Mouse (Mus musculus) stomach, postnatal 0 days (tissue): ENCODE data around the gene Ippk. TPM values are rescaled to one million over a fixed set of nuclear protein-coding genes. Genes with fewer than 3 reads are reported as not detected.

Experiments
- ATAC-seq: fragments of 200-750 bp; cut with Nextera tagmentation; 2 replicates; pipeline ENCODE4 v1.8.0; 2017; ENCODE audit not compliant: low FRiP score, low TSS enrichment
- DNase-seq: peaks from one replicate; pipeline ENCODE4 v3.0.0-alpha.2; 2016; ENCODE audit warnings: low spot score
- H3K27ac ChIP-seq: fragments of 300-500 bp; sonication (generic); replicated peaks from 2 replicates; pipeline ENCODE4 v1.5.1; 2014; ENCODE audit warnings: mild to moderate bottlenecking, control low read depth
- H3K27me3 ChIP-seq: fragments of 300-500 bp; sonication (generic); 2 replicates; pipeline ENCODE4 v1.6.1; 2014; ENCODE audit warnings: low read length; ENCODE audit not compliant: control insufficient read depth, insufficient read depth
- H3K36me3 ChIP-seq: fragments of 300-500 bp; sonication (generic); 2 replicates; pipeline ENCODE4 v1.6.1; 2014; ENCODE audit warnings: low read length, mixed read lengths; ENCODE audit not compliant: control insufficient read depth, insufficient read depth
- H3K4me1 ChIP-seq: fragments of 300-500 bp; sonication (generic); replicated peaks from 2 replicates; pipeline ENCODE4 v1.6.1; 2014; ENCODE audit warnings: antibody characterized with exemption; ENCODE audit not compliant: control insufficient read depth, insufficient read depth
- H3K4me2 ChIP-seq: fragments of 300-500 bp; sonication (generic); replicated peaks from 2 replicates; pipeline ENCODE4 v1.6.1; 2014; ENCODE audit warnings: low read depth, mild to moderate bottlenecking, control low read depth, moderate library complexity
- H3K4me3 ChIP-seq: fragments of 300-500 bp; sonication (generic); 2 replicates; pipeline ENCODE4 v1.5.1; 2014; ENCODE audit warnings: low read depth, low read length, control low read depth
- H3K9ac ChIP-seq: fragments of 300-500 bp; sonication (generic); 2 replicates; pipeline ENCODE4 v1.6.1; 2014; ENCODE audit warnings: mild to moderate bottlenecking, low read length, control low read depth, mixed read lengths
- H3K9me3 ChIP-seq: fragments of 300-500 bp; sonication (generic); 2 replicates; pipeline ENCODE4 v1.6.1; 2016; ENCODE audit warnings: low read length; ENCODE audit not compliant: control insufficient read depth
- CTCF ChIP-seq: IDR thresholded peaks from 2 replicates; pipeline ENCODE4 v1.5.1; 2016; ENCODE audit warnings: antibody characterized with exemption, low read depth, mild to moderate bottlenecking, moderate library complexity
- EP300 ChIP-seq: optimal IDR thresholded peaks from 2 replicates; pipeline ENCODE3; 2016; ENCODE audit warnings: antibody characterized with exemption
- WGBS: fragments of 180-500 bp; shearing (Covaris S2); extraction: QIAGEN DNeasy Blood & Tissue Kit; methylation state at CpG from one replicate; pipeline ENCODE4 v1.1.7; 2014; 5-methylcytosine and 5-hydroxymethylcytosine counted together
- polyA plus RNA-seq: library from polyadenylated mRNA; unstranded; fragments of >200 nt; fragmentation: Nextera tagmentation; extraction: Ambion mirVana; gene quantifications from 2 replicates; pipeline ENCODE4 v1.2.1, GENCODE M21; 2015

Gene Ippk
- polyA plus RNA-seq, 1 experiment from 2014 or later, result 22.1 TPM

GRCm38 (mm10) chr13:49492376-49493368 lies 71.6 kb downstream of the Ippk start, which contains the start of gene Tes3-ps:
Gene Tes3-ps (plus strand): TSS chr13:49493318.
- Histone ChIP-seq H3K4me3 (no peak within 1 kb of the TSS), H3K4me1 (no peaks in the 10 kb centered on the region), H3K27me3 (no peaks in the 10 kb centered on the region), H3K27ac (peak within 1 kb of the TSS; percentile 24; the same call in 1 of the 2 replicates), H3K9me3 (no peaks in the 10 kb centered on the region), H3K36me3 (no peaks in the 10 kb centered on the region), H3K9ac (no peak within 1 kb of the TSS), H3K4me2 (no peak within 1 kb of the TSS)
- ATAC-seq (no peak), DNase-seq (no peak)
- TF ChIP-seq EP300, result no peak
- TF ChIP-seq CTCF, result no peak
- 48% methylated on average over 6 of the region's 6 CpGs for WGBS

GRCm38 (mm10) chr13:49504510-49504909 lies 83.5 kb downstream of the Ippk start, which contains the start of gene Ecm2:
Gene Ecm2 (plus strand): TSS chr13:49504810.
- 57% methylated on average over 4 of the region's 4 CpGs for WGBS
- Histone ChIP-seq H3K4me1 (no peaks in the 10 kb centered on the region), H3K9me3 (no peaks in the 10 kb centered on the region), H3K9ac (no peak within 1 kb of the TSS), H3K27me3 (no peaks in the 10 kb centered on the region), H3K4me2 (0 out of 2 replicates have a peak within 1 kb of the TSS, but pooled peaks have one; percentile 6), H3K4me3 (0 out of 2 replicates have a peak within 1 kb of the TSS, but pooled peaks have one; percentile 4), H3K36me3 (no peaks in the 10 kb centered on the region), H3K27ac (no peak within 1 kb of the TSS)
- ATAC-seq (no peak), DNase-seq (no peak)
- no peak for TF ChIP-seq EP300

GRCm38 (mm10) chr13:49505776-49506175 lies 84.7 kb downstream of the Ippk start:
- no peaks in the 10 kb centered on the region for H3K4me1 ChIP-seq
- H3K27me3 ChIP-seq, result no peaks in the 10 kb centered on the region
- 76% methylated on average over 4 of the region's 4 CpGs for WGBS
- no peaks in the 10 kb centered on the region for H3K9me3 ChIP-seq
- ATAC-seq, result no peak
- no peak for TF ChIP-seq CTCF
- TF ChIP-seq EP300, result no peak
- H3K4me3 ChIP-seq, result no peak overlapping the region
- H3K36me3 ChIP-seq, result no peaks in the 10 kb centered on the region
- DNase-seq, result no peak
- no peak overlapping the region for H3K9ac ChIP-seq
- no peak overlapping the region for H3K27ac ChIP-seq
- 0 out of 2 replicates have a peak overlapping the region, but pooled peaks have one; percentile 6 for H3K4me2 ChIP-seq

GRCm38 (mm10) chr13:49507176-49507575 lies 86.1 kb downstream of the Ippk start:
- WGBS, result 52% methylated on average over 3 of the region's 3 CpGs
- Histone ChIP-seq H3K4me2 (no peak overlapping the region), H3K27ac (no peak overlapping the region), H3K36me3 (no peaks in the 10 kb centered on the region), H3K27me3 (no peaks in the 10 kb centered on the region), H3K9ac (no peak overlapping the region), H3K4me1 (no peaks in the 10 kb centered on the region), H3K4me3 (no peak overlapping the region), H3K9me3 (no peaks in the 10 kb centered on the region)
- DNase-seq (no peak), ATAC-seq (no peak)
- TF ChIP-seq EP300, result no peak
- TF ChIP-seq CTCF, result no peak

Other genes starting within 250 kb of the Ippk start
- 76.3 and 83.1 TPM in 2 replicates for gene Ninj1, start 233.8 kb upstream of the Ippk start, polyA plus RNA-seq
- gene Card19, start 205.2 kb upstream of the Ippk start, polyA plus RNA-seq, result 83.5 and 86.2 TPM in 2 replicates
- 1.0 and 1.2 TPM in 2 replicates for gene Susd3, start 172.5 kb upstream of the Ippk start, polyA plus RNA-seq
- gene Fgd3, start 100.9 kb upstream of the Ippk start, polyA plus RNA-seq, result 0.23 and 0.25 TPM in 2 replicates
- 19.6 TPM in 2 replicates for gene Bicd2, start 79.7 kb upstream of the Ippk start, polyA plus RNA-seq
- 0.35 and 0.45 TPM in 2 replicates for gene Tes3-ps, start 72.1 kb downstream of the Ippk start, polyA plus RNA-seq
- 2.0 and 2.2 TPM in 2 replicates for gene Ecm2, start 83.6 kb downstream of the Ippk start, polyA plus RNA-seq
- gene Aspn, start 123.2 kb downstream of the Ippk start, polyA plus RNA-seq, result 106 and 127 TPM in 2 replicates
- gene Omd, start 161.2 kb downstream of the Ippk start, polyA plus RNA-seq, result 0.30 and 0.36 TPM in 2 replicates
- 138 and 151 TPM in 2 replicates for gene Ogn, start 186.8 kb downstream of the Ippk start, polyA plus RNA-seq
- gene Cenpp, start 231.5 kb downstream of the Ippk start, polyA plus RNA-seq, result 11.5 and 12.6 TPM in 2 replicates
- gene Nol8, start 231.8 kb downstream of the Ippk start, polyA plus RNA-seq, result 9.4 and 10.0 TPM in 2 replicates